Mouse (Mus musculus) hindbrain, postnatal 0 days (tissue): ENCODE data around the gene Stk33. TPM values are rescaled to one million over a fixed set of nuclear protein-coding genes. Genes with fewer than 3 reads are reported as not detected.
"Not testable (repeated sequence)": the region's sequence is repeated elsewhere in the genome, so short reads cannot be mapped to it uniquely, and the experiment has no call there.

ENCODE experiments used
- ATAC-seq: fragments of 200-750 bp; cut with Nextera tagmentation; 2 replicates; pipeline ENCODE4 v1.8.0; 2017; ENCODE audit warnings: mild to moderate bottlenecking, moderate TSS enrichment, moderate library complexity
- DNase-seq: peaks from one replicate; pipeline ENCODE4 v3.0.0-alpha.2; 2015; ENCODE audit warnings: low spot score
- H3K27ac ChIP-seq: fragments of 300-500 bp; sonication (generic); 2 replicates; pipeline ENCODE4 v1.5.1; 2014; ENCODE audit warnings: mild to moderate bottlenecking
- H3K27me3 ChIP-seq: fragments of 300-500 bp; sonication (generic); 2 replicates; pipeline ENCODE4 v1.6.1; 2014; ENCODE audit warnings: low read length, mixed read lengths; ENCODE audit not compliant: insufficient read depth
- H3K36me3 ChIP-seq: fragments of 300-500 bp; sonication (generic); 2 replicates; pipeline ENCODE4 v1.6.1; 2014; ENCODE audit warnings: low read length, mixed read lengths; ENCODE audit not compliant: insufficient read depth
- H3K4me1 ChIP-seq: fragments of 300-500 bp; sonication (generic); 2 replicates; pipeline ENCODE4 v1.6.1; 2014; ENCODE audit warnings: antibody characterized with exemption, low read length, mixed read lengths; ENCODE audit not compliant: insufficient read depth
- H3K4me2 ChIP-seq: fragments of 300-500 bp; sonication (generic); 2 replicates; pipeline ENCODE4 v1.6.1; 2014; ENCODE audit warnings: low read depth, mild to moderate bottlenecking, low read length, moderate library complexity, mixed read lengths
- H3K4me3 ChIP-seq: fragments of 300-500 bp; sonication (generic); 2 replicates; pipeline ENCODE4 v1.5.1; 2014; ENCODE audit warnings: low read length
- H3K9ac ChIP-seq: fragments of 300-500 bp; sonication (generic); replicated peaks from 2 replicates; pipeline ENCODE4 v1.6.1; 2014; ENCODE audit warnings: mild to moderate bottlenecking, low read length, moderate library complexity, mixed read lengths
- H3K9me3 ChIP-seq: fragments of 300-500 bp; sonication (generic); 2 replicates; pipeline ENCODE4 v1.6.1; 2016; ENCODE audit warnings: low read length, mixed read lengths
- CTCF ChIP-seq: IDR thresholded peaks from 2 replicates; pipeline ENCODE4 v1.5.1; 2016; ENCODE audit warnings: antibody characterized with exemption, control low read depth, low read depth
- WGBS: fragments of 180-500 bp; shearing (Covaris S2); extraction: QIAGEN DNeasy Blood & Tissue Kit; methylation state at CpG from one replicate; pipeline ENCODE4 v1.1.7; 2014; 5-methylcytosine and 5-hydroxymethylcytosine counted together
- polyA plus RNA-seq: library from polyadenylated mRNA; unstranded; fragments of >200 nt; fragmentation: Nextera tagmentation; extraction: Ambion mirVana; gene quantifications from 2 replicates; pipeline ENCODE4 v1.2.1, GENCODE M21; 2015
- total RNA-seq: library from RNA; depleted of rRNA; stranded (reverse); fragments of >200 nt; gene quantifications from 2 replicates; pipeline ENCODE4 v1.2.3, GENCODE M21; 2014

The Stk33 gene
- total and polyA plus RNA-seq, 2 experiments from 2014 or later, result 4.5 to 6.2 TPM

DNA sequence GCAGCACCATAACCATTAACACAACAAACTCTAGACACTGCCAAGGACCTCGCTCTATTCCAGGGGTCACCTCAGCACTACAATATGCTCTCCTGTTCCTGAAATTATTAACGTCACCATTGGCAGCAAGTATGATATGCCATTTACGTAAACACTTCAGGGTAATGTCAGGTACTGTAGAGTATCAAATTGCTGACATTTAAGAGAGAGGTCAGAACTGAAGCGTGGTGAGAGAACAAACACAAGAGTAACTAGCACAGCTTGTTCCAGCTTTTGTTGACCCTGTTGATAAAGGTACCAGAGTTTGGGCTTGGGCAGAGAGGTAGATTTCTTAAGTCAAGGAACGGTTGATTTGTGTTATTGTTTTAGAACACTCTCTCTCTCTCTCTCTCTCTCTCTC is 3.9 kb upstream of the Stk33 start:
- Histone ChIP-seq H3K4me3 (no peak overlapping the region), H3K4me1 (peaks cover 5% of the 10 kb centered on the region; the same call in 1 of the 2 replicates), H3K9me3 (no peaks in the 10 kb centered on the region), H3K4me2 (no peak overlapping the region), H3K27me3 (no peaks in the 10 kb centered on the region), H3K36me3 (no peaks in the 10 kb centered on the region), H3K27ac (no peak overlapping the region), H3K9ac (no peak overlapping the region)
- ATAC-seq (no peak), DNase-seq (no peak)
- WGBS, result 86% methylated on average over 5 of the region's 5 CpGs
- no peak for TF ChIP-seq CTCF

DNA sequence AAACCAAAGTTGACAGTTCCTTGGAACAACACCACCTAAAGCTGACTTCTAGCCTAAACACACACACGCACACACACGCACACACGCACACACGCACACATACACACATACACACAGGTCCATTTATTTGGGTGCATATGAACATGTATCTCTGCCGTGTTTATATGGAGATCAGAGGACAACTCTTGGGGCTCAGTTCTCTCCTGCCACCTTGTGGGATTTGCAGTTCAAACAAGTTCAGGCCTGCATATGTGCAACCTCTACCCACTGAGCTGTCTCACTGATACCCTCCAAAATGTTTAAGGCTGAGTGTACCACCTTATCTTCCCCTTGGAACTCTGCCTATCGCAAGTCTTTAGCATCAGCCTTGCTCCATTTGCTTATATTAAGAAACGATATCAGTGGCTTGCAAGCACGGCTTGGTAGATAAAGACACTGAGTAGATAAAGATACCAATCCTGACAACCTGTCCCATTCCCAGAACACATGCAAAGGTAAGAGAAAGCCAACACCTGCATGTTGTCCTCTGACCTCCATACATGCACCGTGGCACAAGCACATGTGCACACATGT is 1.9 kb upstream of the Stk33 start:
- DNase-seq (peak; percentile 28), ATAC-seq (no peak)
- H3K4me1 ChIP-seq, result peaks cover 5% of the 10 kb centered on the region; the same call in 1 of the 2 replicates
- no peaks in the 10 kb centered on the region for H3K9me3 ChIP-seq
- peak; percentile 53 for TF ChIP-seq CTCF
- H3K4me3 ChIP-seq, result no peak overlapping the region
- H3K4me2 ChIP-seq, result no peak overlapping the region
- H3K36me3 ChIP-seq, result no peaks in the 10 kb centered on the region
- no peaks in the 10 kb centered on the region for H3K27me3 ChIP-seq
- no peak overlapping the region for H3K27ac ChIP-seq
- 81% methylated on average over 9 of the region's 9 CpGs for WGBS
- no peak overlapping the region for H3K9ac ChIP-seq

DNA sequence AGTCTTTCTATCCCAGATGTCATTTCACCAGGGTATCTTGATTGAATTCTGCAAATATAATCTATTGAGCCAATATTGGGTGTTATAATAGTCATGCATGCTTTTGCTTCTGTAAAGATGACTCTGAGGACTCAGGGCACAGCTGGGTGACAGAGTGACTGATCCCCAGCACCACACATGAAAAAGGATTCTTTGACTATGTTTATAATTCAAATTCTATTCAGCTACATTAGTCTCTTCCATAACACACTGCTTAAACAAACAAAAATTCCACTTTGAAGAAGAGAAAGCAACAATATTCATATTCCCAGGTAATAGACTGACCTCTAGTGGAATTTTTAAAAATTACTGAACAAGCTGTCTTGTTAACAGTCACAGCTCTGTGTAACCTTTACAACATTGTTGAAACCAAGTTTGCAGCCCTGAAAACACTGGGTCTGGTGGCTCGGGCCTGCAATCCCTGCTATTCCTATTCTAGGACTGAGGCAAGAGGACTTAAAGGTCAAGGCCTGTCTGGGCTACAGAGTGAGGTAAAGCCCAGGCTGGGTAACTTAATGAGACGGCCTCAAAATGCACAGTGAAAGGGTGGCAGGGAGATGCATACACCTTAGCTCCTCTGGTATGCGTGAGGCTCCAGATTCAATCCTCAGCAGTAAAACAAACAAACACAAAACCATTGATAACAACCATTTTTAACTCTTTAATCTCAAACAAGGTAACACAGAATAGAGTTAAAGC is 14.3 kb downstream of the Stk33 start:
- no peaks in the 10 kb centered on the region for H3K4me1 ChIP-seq

DNA sequence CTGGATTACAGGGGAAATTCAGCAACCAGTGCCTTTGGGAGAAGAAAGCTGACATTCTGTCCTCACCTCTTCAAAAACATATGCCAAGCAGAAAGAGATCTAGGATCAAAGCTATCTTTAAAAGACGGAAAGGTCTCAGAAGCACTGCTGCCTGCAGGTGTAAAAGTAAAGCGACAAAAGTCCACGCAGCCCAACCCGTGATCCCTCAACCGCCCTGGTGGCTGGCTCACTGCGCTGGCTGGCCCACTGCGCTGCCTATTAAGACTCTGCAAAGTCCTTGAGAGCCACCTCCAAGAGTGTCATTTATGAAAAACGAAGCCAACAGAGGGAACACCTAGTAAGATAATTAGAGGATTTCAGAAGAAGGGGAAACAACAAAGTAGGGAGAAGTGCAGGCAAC is 16.1 kb downstream of the Stk33 start:
- WGBS, result 82% methylated on average over 8 of the region's 8 CpGs
- Histone ChIP-seq H3K27me3 (no peaks in the 10 kb centered on the region), H3K9ac (no peak overlapping the region), H3K27ac (no peak overlapping the region), H3K4me3 (no peak overlapping the region), H3K9me3 (0 out of 2 replicates have a peak, but pooled peaks cover 2% of the 10 kb centered on the region), H3K4me2 (no peak overlapping the region), H3K4me1 (no peaks in the 10 kb centered on the region), H3K36me3 (no peaks in the 10 kb centered on the region)
- ATAC-seq, result no peak
- no peak for TF ChIP-seq CTCF
- DNase-seq, result no peak

More for the DNA sequence above, 14.3 kb downstream of the Stk33 start:
- H3K9ac ChIP-seq, result no peak overlapping the region
- H3K36me3 ChIP-seq, result no peaks in the 10 kb centered on the region
- TF ChIP-seq CTCF, result peak; percentile 70
- H3K27me3 ChIP-seq, result no peaks in the 10 kb centered on the region
- 65% methylated on average over 3 of the region's 3 CpGs for WGBS
- ATAC-seq, result peak; percentile 69
- H3K4me3 ChIP-seq, result no peak overlapping the region
- no peak overlapping the region for H3K27ac ChIP-seq
- H3K4me2 ChIP-seq, result no peak overlapping the region
- 0 out of 2 replicates have a peak, but pooled peaks cover 2% of the 10 kb centered on the region for H3K9me3 ChIP-seq
- peak; percentile 82 for DNase-seq

DNA sequence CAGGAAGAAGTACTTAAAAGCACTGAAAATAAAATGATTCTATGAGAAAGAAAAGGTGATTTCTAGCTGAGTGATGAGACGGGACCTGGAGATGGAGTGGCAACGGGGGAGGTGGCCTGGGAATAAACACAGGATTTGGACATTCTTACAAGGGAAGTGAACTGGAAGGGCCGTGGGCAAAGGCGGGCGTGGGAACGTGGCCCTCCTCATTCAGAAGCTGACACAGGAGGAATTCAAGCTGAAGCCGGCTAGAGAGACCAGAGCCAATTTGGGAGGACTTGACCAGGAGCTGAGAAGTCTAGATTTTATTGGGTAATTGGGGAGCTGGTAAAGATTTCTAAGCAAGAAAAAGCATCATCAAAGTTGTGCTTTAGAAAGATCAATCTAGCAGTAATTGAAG is 33.4 kb downstream of the Stk33 start:
- Histone ChIP-seq H3K9me3 (no peaks in the 10 kb centered on the region), H3K4me2 (no peak overlapping the region), H3K36me3 (no peaks in the 10 kb centered on the region), H3K9ac (no peak overlapping the region), H3K4me3 (no peak overlapping the region), H3K27me3 (no peaks in the 10 kb centered on the region), H3K27ac (no peak overlapping the region), H3K4me1 (no peaks in the 10 kb centered on the region)
- 45% methylated on average over 7 of the region's 7 CpGs for WGBS
- no peak for ATAC-seq
- peak; percentile 40 for DNase-seq
- TF ChIP-seq CTCF, result no peak

DNA sequence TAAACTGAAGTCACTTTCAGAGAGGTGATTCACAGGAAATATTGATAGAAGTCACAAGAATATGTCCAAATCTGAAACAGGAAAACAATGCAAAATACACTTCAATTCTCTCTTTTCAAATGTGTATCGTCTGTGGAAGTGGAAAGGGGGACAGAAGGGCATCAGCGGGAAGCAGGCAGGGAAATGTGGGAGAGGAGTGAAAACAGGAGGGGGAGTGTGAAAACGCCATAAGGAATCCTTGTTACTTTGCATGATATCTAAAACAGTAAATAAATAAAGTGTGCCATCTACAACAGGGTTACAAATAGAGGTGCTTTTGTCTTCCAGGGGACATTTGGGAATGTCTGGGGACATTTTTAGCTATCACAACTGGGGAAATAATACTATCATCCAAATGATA is 39.6 kb downstream of the Stk33 start:
- no peaks in the 10 kb centered on the region for H3K36me3 ChIP-seq
- H3K9me3 ChIP-seq, result no peaks in the 10 kb centered on the region
- no peak for DNase-seq
- no peak overlapping the region for H3K9ac ChIP-seq
- H3K4me1 ChIP-seq, result no peaks in the 10 kb centered on the region
- no peak for ATAC-seq
- H3K4me3 ChIP-seq, result no peak overlapping the region
- H3K27me3 ChIP-seq, result no peaks in the 10 kb centered on the region
- WGBS, result 64% methylated on average over 3 of the region's 3 CpGs
- no peak overlapping the region for H3K27ac ChIP-seq
- no peak for TF ChIP-seq CTCF
- H3K4me2 ChIP-seq, result no peak overlapping the region

DNA sequence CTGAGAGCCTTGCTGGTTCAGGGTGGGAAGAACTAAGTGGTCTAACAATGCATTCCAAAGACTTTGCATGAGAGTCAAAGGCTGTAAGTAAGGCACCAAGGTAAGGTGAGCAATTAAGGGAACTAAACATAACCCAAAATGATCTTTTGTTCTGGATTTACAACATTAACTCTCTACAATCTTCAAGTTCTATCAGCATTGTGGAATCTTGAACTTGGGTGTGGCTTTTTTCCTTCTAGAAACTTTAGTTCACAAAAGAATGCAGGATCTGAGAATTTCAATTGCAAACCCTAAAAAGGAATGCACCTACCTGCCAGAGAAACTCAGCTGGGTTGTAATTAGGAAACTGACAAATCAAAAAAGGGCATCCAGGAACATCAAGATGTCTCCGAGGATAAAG is 57.8 kb downstream of the Stk33 start:
- no peaks in the 10 kb centered on the region for H3K4me1 ChIP-seq
- H3K9me3 ChIP-seq, result peaks cover 8% of the 10 kb centered on the region; the same call in 1 of the 2 replicates
- DNase-seq, result no peak
- no peaks in the 10 kb centered on the region for H3K27me3 ChIP-seq
- no peaks in the 10 kb centered on the region for H3K36me3 ChIP-seq
- no peak overlapping the region for H3K9ac ChIP-seq
- no peak overlapping the region for H3K27ac ChIP-seq
- 88% methylated on average over 1 of the region's 1 CpGs for WGBS
- no peak for TF ChIP-seq CTCF
- no peak overlapping the region for H3K4me2 ChIP-seq
- no peak overlapping the region for H3K4me3 ChIP-seq
- no peak for ATAC-seq

DNA sequence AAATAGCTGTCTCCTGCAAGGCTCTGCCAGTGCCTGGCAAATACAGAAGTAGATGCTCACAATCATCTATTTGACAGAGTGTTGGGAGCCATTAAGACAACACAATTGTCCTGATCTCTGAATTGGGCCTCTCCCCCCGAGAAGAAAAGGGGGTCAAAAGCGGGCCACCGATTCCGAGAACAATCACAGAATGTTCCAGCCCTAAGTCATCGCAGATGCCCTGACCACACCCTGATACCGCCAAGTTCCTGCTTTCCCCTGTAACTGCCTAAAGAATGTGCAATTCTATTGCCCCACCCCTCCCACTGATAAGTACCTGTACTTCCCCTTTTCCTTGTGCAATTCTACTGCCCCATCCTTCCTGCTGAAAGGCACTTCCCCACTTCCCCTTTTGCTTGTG is 65.3 kb downstream of the Stk33 start:
- not testable (repeated sequence) for H3K9ac ChIP-seq, H3K4me2 ChIP-seq, H3K27ac ChIP-seq, H3K4me3 ChIP-seq, DNase-seq, H3K9me3 ChIP-seq, ATAC-seq, H3K27me3 ChIP-seq, H3K36me3 ChIP-seq, H3K4me1 ChIP-seq
- 92% methylated on average over 6 of the region's 6 CpGs for WGBS
